Mouse (Mus musculus): ENCODE data around the gene Serpina5.
"Not testable (repeated sequence)": the region's sequence is repeated elsewhere in the genome, so short reads cannot be mapped to it uniquely, and the experiment has no call there.

Serpina5 gene

GRCm38 (mm10) chr12:104100768-104101167, at the start of gene Serpina5:
TSS of gene Serpina5 (plus strand) at chr12:104101113.
- no peak for DNase-seq (ENCODE audit: low spot score)

- DNase-seq (ENCODE audit: low spot score), result no peak
These were observed 46.9 kb upstream of the Serpina5 start for GRCm38 (mm10) chr12:104053995-104054394.

DNA sequence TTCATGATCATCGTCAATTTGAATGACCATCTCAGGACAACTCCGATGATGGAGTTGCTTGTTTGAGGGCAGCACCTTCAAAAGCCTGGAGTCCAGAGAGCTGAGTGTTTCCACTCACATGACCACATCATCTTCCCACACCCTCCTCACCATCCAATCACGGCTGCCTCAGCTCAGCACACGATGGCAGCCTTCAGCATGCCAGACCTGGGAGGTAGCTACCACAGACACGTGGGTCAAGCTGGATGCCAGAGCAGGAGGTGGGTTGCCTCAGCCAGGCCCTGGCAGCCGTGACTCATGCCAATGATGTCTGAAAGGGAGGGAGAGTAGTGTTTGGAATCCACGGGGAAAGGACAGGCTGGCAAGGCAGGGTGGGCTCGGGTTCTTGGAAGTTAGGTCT, 45.2 kb upstream of the Serpina5 start:
- DNase-seq (ENCODE audit: low spot score), result no peak

- no peak for DNase-seq (ENCODE audit: low spot score)
These were observed 43.9 kb upstream of the Serpina5 start for GRCm38 (mm10) chr12:104057050-104057449.

DNA sequence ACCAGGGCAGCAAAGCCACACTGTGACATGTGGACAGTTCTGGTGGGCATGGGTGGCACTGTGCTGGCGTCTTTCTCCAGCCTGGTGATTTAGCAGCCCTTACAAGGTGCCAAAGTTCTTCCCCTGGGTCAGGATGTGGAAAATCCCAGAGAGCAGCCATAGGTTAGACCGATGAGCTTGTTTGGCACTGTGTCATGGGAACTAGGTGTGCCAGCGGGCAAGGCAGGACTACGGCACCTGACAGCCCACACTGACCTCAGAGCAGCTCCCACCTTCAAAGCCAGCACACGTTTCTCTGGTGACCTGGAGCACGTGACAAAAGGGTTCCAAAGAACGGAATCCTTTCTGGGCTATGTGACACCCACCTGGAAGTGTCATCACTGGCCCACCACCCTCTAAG, 43.4 kb upstream of the Serpina5 start:
- no peak for DNase-seq (ENCODE audit: low spot score)

DNA sequence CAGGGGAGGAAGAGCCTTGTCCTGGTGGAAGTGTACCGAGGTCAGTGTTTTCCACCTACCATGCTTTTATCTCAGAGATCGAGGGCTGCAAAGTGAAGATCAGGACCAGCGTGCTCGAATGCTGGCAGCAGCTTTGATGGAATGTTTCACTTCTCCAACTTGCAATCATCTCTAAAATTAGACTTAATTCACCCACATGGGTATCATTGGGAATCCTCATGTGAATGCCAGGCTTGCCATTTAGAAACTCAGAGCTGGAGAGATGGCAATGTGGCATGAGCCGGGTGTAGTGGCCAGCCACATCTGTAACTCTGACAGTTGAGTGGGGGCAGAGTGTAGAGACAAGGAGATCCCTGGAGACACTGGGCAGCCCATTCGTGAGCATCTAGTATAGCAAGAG, 40.8 kb upstream of the Serpina5 start:
- DNase-seq (ENCODE audit: low spot score), result no peak

GRCm38 (mm10) chr12:104061862-104062261, 39.1 kb upstream of the Serpina5 start:
- DNase-seq (ENCODE audit: low spot score), result no peak

DNA sequence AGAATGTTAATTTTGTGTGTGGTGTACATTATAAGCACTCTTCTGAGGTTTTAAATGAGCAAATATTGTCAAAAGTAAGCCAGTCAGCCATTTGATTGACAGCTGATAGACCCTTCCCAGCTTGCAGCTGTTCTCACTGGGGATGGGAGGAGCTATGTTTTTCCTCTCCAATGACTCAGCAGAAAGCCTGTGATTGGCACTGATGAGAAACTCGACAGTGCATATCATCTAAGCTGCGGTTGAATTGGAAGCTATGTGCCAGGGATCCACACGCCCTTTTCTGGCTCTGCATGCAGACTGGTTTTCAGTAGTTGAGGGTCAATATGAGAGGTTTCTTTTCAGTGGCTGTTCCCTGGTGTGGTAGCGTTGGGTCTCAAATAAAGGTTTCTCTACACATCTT, 36.4 kb upstream of the Serpina5 start:
- no peak for DNase-seq (ENCODE audit: low spot score)

- no peak for DNase-seq (ENCODE audit: low spot score)
These were observed 35.9 kb upstream of the Serpina5 start for GRCm38 (mm10) chr12:104064996-104065395.

GRCm38 (mm10) chr12:104066241-104066640, 34.7 kb upstream of the Serpina5 start:
- DNase-seq (ENCODE audit: low spot score), result no peak

DNA sequence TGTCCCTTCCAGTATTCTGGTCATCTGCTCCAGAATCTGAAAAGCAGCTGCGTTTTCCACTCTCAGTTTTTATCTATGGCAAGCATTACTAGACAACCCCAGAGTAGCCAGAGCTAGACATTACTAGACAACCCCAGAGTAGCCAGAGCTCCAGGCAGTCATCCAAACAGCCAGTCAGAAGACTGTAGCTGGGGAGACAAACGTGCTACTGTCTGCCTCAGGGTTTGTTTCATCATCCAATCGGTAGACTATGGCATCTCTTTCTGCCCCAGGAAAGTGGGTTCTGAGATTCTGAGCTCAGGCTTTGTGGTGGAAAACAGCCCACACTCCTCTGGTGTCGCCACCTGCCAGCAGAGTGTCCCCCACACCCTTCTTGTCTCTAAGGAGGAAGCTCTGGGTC, 33.4 kb upstream of the Serpina5 start:
- no peak for DNase-seq (ENCODE audit: low spot score)

DNA sequence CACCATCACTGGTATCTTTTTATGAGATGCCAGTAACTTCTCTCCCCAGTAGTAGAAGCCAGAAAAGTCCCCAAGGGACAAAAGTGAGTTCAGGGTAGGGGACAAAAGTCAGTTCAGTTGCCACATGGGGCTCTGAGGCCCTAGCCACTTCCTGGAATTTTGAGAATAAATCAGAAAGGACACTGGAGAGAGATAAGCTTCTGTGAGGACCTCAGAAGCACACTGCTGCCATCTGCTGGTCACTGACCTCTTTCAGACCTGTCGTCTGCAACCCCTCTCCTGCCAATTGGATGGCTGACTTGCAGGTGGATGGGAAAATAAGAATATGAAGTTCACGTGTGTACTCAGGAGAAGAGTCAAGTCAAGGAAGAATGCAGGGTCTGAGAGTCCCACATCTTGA, 31.3 kb upstream of the Serpina5 start:
- peak; percentile 9 for DNase-seq (ENCODE audit: low spot score)

GRCm38 (mm10) chr12:104071708-104072107, 29.2 kb upstream of the Serpina5 start:
- DNase-seq (ENCODE audit: low spot score), result no peak

GRCm38 (mm10) chr12:104072286-104072685, 28.6 kb upstream of the Serpina5 start:
- DNase-seq (ENCODE audit: low spot score), result no peak

DNA sequence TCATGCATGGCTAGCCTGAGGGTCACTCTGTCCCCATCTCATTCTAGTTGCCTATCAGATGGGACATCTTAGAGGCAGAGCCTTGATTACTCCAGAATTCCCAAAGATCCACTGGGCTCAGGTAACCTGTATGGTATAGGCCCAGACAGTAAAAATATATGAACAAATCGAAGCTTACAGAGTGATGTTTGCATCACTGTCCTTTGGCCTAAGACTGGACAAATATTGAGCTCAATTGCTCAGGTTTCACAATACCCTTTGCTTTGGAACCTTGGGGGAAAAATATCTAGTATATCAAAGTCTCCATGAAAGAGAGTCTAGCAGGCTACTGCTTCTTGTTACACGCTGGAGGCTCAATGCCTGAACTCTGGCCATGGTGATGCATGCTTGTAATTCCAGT, 10.8 kb upstream of the Serpina5 start:
- DNase-seq (ENCODE audit: low spot score), result no peak

DNA sequence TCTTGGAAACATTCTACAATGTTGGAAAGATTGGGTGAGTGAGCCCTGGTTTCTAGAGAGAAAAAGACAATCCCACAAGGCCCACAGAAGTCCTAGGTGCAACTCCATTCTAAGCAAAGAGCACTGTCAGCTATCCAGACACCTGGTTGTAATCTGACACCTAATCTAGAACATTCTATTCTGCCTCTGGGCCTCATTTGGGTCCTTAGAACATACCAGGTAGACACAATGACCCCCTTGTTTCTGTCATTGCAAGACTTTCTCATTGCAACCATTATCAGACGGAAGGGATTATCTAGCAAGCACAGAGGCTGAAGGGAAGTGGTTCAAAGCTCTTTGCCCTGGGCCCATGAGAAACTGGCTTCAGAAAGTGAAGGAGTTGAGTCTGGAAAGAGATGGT, 9.6 kb upstream of the Serpina5 start:
- no peak for DNase-seq (ENCODE audit: low spot score)

GRCm38 (mm10) chr12:104105847-104106246, 4.9 kb downstream of the Serpina5 start:
- DNase-seq (ENCODE audit: low spot score), result no peak

DNA sequence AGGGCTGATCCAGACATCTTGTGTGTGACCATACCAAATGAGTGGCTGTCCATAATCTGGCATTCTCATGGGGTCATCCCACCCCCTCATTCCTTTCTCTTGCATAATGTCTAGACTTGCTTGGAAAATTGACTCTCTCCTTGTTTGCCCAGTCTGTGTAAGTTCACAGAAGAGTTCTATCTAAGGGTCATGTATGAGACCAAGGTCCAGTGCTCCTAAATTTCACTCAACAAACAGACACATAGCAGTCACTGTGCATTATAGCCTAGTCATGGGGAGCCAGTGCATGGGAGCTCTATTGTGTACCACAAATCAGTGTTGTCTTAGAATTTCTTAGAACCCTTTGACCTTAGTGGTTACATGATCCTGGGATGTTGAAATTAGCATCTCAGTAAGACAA, 6.0 kb downstream of the Serpina5 start:
- DNase-seq (ENCODE audit: low spot score), result no peak

DNA sequence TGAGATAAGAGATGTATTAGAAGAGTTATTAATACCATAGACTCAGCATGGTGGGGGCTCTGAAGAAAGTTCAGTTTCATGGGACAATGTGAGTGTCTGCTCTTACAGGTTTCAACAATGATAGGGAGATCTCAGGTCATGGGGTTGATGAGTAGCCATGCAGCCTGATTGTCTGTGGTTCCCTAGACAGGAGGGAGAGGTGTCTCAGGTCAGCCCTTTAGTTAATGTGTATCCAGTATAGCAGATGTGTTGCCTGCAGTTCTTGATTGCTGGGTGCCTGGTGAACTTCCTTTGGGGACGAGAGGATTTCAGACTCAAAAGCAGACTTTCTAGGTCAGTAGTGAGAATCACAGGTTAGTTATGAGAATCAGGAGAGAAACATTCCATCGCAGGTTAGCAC, 7.6 kb downstream of the Serpina5 start:
- no peak for DNase-seq (ENCODE audit: low spot score)

- not testable (repeated sequence) for DNase-seq (ENCODE audit: low spot score)
These were observed 11.4 kb downstream of the Serpina5 start, which contains the start of gene Serpina3a for GRCm38 (mm10) chr12:104112333-104112732. TSS of gene Serpina3a (plus strand) at chr12:104112724.

DNA sequence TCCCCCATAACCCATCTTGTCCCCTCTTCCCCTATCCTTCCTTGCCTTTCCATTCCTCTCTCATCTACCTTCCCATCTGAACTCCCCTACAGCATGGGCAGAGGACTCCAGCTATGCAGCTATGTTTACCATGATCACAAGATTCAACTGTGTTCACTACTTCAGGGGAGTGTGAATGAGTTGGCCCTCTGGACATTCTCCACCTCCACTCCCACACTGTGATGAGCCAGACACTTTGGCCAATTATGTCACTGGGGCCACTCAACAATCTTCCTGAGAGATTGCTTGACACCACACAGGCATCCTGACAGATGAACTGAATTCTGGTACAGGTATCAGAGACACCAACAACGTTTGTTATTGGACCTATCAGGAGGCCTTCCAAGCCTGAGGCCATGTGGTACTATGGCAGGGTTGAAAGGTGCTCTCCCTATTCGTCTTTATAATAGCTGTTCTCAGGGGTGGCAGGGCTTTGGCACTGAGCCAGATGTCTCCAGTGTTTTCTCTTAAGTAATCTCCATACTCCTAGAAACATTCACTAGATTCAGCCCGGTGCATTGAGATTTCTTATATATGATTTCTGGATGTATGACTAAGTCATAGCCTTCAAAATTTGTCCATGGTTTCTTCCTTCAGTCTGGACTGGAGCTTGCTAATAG, 14.1 kb downstream of the Serpina5 start:
- DNase-seq (ENCODE audit: low spot score), result no peak

GRCm38 (mm10) chr12:104123097-104123496, 22.2 kb downstream of the Serpina5 start:
- DNase-seq (ENCODE audit: low spot score), result no peak

DNA sequence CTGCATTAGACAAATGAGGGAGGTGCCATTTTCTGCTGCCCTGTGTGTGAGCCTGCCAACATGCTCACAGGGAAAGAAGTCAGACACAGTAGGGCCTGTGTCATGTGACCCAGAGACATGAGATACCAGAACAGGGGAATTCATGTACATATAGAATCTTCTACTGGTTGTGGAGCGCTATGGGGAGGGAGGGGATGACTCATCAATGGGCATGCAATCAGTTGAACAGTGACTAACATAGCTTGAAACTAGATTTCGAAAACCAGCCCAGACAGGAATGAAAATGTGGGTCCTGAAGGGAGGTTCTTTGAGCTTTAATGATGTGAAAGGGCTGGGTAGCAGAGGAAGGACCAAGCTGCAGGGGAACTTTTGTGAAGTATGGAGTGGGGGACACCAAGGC, 23.1 kb downstream of the Serpina5 start:
- no peak for DNase-seq (ENCODE audit: low spot score)

DNA sequence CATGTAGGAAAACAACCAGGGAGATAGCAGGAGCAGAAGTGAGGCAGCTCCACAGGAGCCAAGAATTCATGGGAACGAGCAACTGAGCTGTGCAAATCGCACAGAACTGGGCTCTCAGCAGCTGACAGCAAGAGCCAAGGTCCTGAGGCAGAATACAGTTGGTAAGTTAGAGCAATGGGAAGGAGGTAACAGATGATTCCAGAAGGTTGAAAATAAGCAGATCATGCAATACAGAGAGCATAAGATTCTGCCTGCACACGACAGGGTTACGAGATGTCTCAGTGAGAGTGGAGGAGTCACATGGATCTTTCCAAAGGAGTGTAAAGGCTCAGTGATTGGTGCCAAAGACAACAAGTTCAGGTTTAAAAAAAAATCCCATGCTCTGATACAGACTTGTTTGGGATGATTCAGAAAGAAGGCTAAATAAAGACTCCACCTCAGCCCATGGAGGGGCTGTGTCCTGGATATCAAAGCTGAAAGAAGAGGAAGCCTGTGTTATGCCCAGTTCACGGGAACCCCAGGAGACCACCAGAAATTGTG, 24.2 kb downstream of the Serpina5 start:
- no peak for DNase-seq (ENCODE audit: low spot score)

All from MN1 (cell line).